20 mouse cellular contexts compared by ENCODE assay signal in the genomic region with DNA sequence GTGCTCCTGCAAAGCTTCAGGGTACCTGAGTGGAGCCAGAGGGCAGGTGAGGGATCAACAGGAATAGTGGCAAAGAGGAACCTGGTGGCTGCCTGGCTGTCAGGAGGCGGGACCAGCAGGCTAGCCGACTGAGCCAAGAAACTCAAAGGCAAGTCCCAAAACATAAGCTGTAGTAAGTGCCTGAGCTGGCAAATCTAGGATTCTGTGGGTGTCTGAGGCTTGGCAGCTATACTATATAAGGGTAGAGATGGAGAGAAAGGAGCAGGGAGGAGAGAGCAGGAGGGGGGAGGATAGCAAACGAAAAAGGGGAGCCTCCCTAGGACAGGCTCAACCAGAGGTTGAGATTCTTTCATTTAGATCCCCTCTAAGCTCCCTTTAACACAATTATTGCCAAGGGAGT. TPM values are rescaled to one million over a fixed set of nuclear protein-coding genes. Genes with fewer than 3 reads are reported as not detected.
DNase-seq lines count a peak whose midpoint lies in the region; ATAC-seq and TF ChIP-seq lines count a peak whose summit lies in the region.
"Had no signal": no experiment of that assay in that cellular context is flagged by ENCODE, and none has a peak within 500 bp of the region (broad histone marks: within the 10 kb centered on the region; RNA-seq: fewer than 3 reads in every experiment).

No protein-coding gene starts in this region.

- 41% methylated on average over 3 of the region's 3 CpGs for WGBS in embryonic facial prominence, embryonic 14.5 days
- WGBS in hindbrain, embryonic 13.5 days, result 40% methylated on average over 3 of the region's 3 CpGs

- no peaks in the 10 kb centered on the region for H3K27me3 ChIP-seq in embryonic facial prominence, embryonic 14.5 days (replicated peaks; ENCODE audit: control insufficient read depth, insufficient read depth, low read length)
- H3K27me3 ChIP-seq in hindbrain, embryonic 13.5 days, result no peaks in the 10 kb centered on the region
- H3K27me3 ChIP-seq: neural tube, embryonic 12.5 days; stomach, embryonic 15.5 days had no signal

- no peak for ATAC-seq in embryonic facial prominence, embryonic 14.5 days (ENCODE audit: low read depth)
- no peak for ATAC-seq in hindbrain, embryonic 13.5 days (ENCODE audit: low FRiP score)

- peak overlapping the region; percentile 58 for H3K4me3 ChIP-seq in gastrocnemius, adult 2 months
- H3K4me3 ChIP-seq in embryonic facial prominence, embryonic 14.5 days (ENCODE audit: low read depth, low read length), result peak overlapping the region; percentile 16; the same call in 1 of the 2 replicates
- no peak overlapping the region for H3K4me3 ChIP-seq in left cerebral cortex, adult 2 months
- H3K4me3 ChIP-seq in hindbrain, embryonic 13.5 days, result no peak overlapping the region
- H3K4me3 ChIP-seq: heart, embryonic 10.5 days; neural tube, embryonic 12.5 days had no signal

- no peaks in the 10 kb centered on the region for H3K9me3 ChIP-seq in embryonic facial prominence, embryonic 14.5 days (ENCODE audit: control insufficient read depth, low read length)
- H3K9me3 ChIP-seq in hindbrain, embryonic 13.5 days, result no peaks in the 10 kb centered on the region
- H3K9me3 ChIP-seq: heart, embryonic 10.5 days; neural tube, embryonic 12.5 days; stomach, embryonic 15.5 days had no signal

- no peak for DNase-seq in gastrocnemius, adult 2 months
- no peak for DNase-seq in gastrocnemius, postnatal 4 days (ENCODE audit: low spot score in 2 of 2)
- DNase-seq in embryonic facial prominence, embryonic 14.5 days (ENCODE audit: low spot score), result no peak
- DNase-seq in left cerebral cortex, adult 2 months (ENCODE audit: extremely low spot score in 1 of 2, low spot score in 2 of 2), result peak; percentile 9 to 17
- peak; percentile 5 to 30 for DNase-seq in right cerebral cortex, postnatal 36 days (ENCODE audit: low spot score in 2 of 2)
- no peak for DNase-seq in heart, postnatal 25 days (ENCODE audit: low spot score)
- DNase-seq: cerebellum, adult 18-20 months; gastrocnemius, postnatal 14 days; heart, postnatal 36 days; kidney, adult 2 months; kidney, postnatal 36 days; lung, postnatal 14 days; spleen, adult 18-20 months; thymus, postnatal 4 days had no signal

- H3K9ac ChIP-seq in embryonic facial prominence, embryonic 14.5 days (ENCODE audit: low read depth, low read length), result no peak overlapping the region
- no peak overlapping the region for H3K9ac ChIP-seq in hindbrain, embryonic 13.5 days
- H3K9ac ChIP-seq: liver, embryonic 14.5 days; neural tube, embryonic 12.5 days; stomach, embryonic 15.5 days had no signal

- H3K36me3 ChIP-seq in embryonic facial prominence, embryonic 14.5 days (ENCODE audit: control insufficient read depth, insufficient read depth, low read length), result no peaks in the 10 kb centered on the region
- no peaks in the 10 kb centered on the region for H3K36me3 ChIP-seq in hindbrain, embryonic 13.5 days
- H3K36me3 ChIP-seq: heart, embryonic 10.5 days; neural tube, embryonic 12.5 days; stomach, embryonic 15.5 days had no signal

- H3K4me1 ChIP-seq in embryonic facial prominence, embryonic 14.5 days (ENCODE audit: control insufficient read depth, insufficient read depth, low read length), result no peaks in the 10 kb centered on the region
- H3K4me1 ChIP-seq in hindbrain, embryonic 13.5 days (replicated peaks), result 0 out of 2 replicates have a peak, but pooled peaks cover 2% of the 10 kb centered on the region
- H3K4me1 ChIP-seq: heart, embryonic 10.5 days; neural tube, embryonic 12.5 days; stomach, embryonic 15.5 days had no signal

- no peak overlapping the region for H3K27ac ChIP-seq in gastrocnemius, adult 2 months
- H3K27ac ChIP-seq in embryonic facial prominence, embryonic 14.5 days (replicated peaks; ENCODE audit: low read depth, low read length), result no peak overlapping the region
- no peak overlapping the region for H3K27ac ChIP-seq in left cerebral cortex, adult 2 months
- no peak overlapping the region for H3K27ac ChIP-seq in hindbrain, embryonic 13.5 days
- H3K27ac ChIP-seq: heart, embryonic 10.5 days; liver, embryonic 14.5 days; neural tube, embryonic 12.5 days; stomach, embryonic 15.5 days had no signal

- no peak for TF ChIP-seq CTCF in gastrocnemius, adult 2 months (IDR thresholded peaks at IDR 0.05)
- no peak for TF ChIP-seq CTCF in left cerebral cortex, adult 2 months (IDR thresholded peaks at IDR 0.05)

- peak overlapping the region; percentile 57 for H3K4me2 ChIP-seq in embryonic facial prominence, embryonic 14.5 days (ENCODE audit: low read depth, low read length)
- H3K4me2 ChIP-seq in hindbrain, embryonic 13.5 days, result no peak overlapping the region
- H3K4me2 ChIP-seq: neural tube, embryonic 12.5 days had no signal

- intact Hi-C loops in gastrocnemius, adult 2 months (cut with DNase I), result no loop called here
- intact Hi-C loops in left cerebral cortex, adult 2 months (cut with DNase I), result no loop called here
- intact Hi-C loops in heart, postnatal 25 days (cut with DNase I), result no loop called here

RNA-seq across cellular contexts. Expression of a gene that starts 1.7 kb away (rescaled TPM):
- total RNA-seq in gastrocnemius, adult 2 months (2021), result 1 to 10 TPM; 4.9 to 5.3 TPM
- total RNA-seq in gastrocnemius, postnatal 4 days (2021), result 10 to 100 TPM; 43.2 to 46.6 TPM
- 84.8 and 85.3 TPM in 2 replicates for polyA plus RNA-seq in embryonic facial prominence, embryonic 14.5 days (2014; fragmentation: Nextera tagmentation; extraction: Ambion mirVana)
- total RNA-seq in left cerebral cortex, adult 2 months (2021), result under 1 TPM in 1 of 2 experiments, not detected in 1; 0.48 TPM
- 3.6 and 5.1 TPM in 2 replicates for polyA plus RNA-seq in hindbrain, embryonic 13.5 days (2015; fragmentation: Nextera tagmentation; extraction: Ambion mirVana)
- total RNA-seq in heart, postnatal 25 days (2021), result 1 to 10 TPM; 4.2 to 4.4 TPM
- total RNA-seq: megakaryocyte-erythroid progenitor cell, adult 5-6 weeks had no signal

Comparison
In these comparisons a context has a peak if more than half of its experiments do, and no peak if none do; other contexts are left out.
1. RNA of a gene that starts 1.7 kb away (total RNA-seq): 43.2 to 46.6 TPM in gastrocnemius, postnatal 4 days; 4.9 to 5.3 TPM in gastrocnemius, adult 2 months, 4.2 to 4.4 TPM in heart, postnatal 25 days and 0.48 TPM in left cerebral cortex, adult 2 months; every median in the first group is over 4 times any median in the second.
2. DNase-seq: peak in left cerebral cortex, adult 2 months (2 of 2) and right cerebral cortex, postnatal 36 days (2 of 2); none in gastrocnemius, adult 2 months (single experiment), gastrocnemius, postnatal 4 days (0 of 2), embryonic facial prominence, embryonic 14.5 days (single experiment) and heart, postnatal 25 days (single experiment).
3. H3K4me3 ChIP-seq: peak in gastrocnemius, adult 2 months (single experiment) and embryonic facial prominence, embryonic 14.5 days (single experiment); none in left cerebral cortex, adult 2 months (single experiment) and hindbrain, embryonic 13.5 days (single experiment).